ENCODE assay signal across 8 mouse cellular contexts in the genomic region with DNA sequence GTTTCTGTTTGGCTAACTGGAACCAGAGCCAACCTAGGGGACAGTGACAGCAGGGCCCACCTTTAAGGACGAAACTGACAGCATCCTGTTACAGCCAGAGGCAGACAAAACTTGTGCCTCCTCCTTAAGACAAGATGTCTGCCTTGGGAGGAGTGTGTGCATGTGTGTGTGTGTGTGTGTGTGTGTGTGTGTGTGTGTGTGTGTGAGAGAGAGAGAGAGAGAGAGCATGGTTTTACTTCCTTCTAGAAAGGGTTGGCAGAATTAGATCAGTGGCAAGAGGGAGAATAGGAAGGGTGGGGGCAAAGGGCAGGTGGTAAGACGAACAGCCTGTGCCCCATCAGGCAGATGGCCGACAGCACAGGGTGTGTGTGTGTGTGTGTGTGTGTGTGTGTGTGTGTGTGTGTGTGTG. TPM values are rescaled to one million over a fixed set of nuclear protein-coding genes. Genes with fewer than 3 reads are reported as not detected.
DNase-seq lines count a peak whose midpoint lies in the region; ATAC-seq and TF ChIP-seq lines count a peak whose summit lies in the region.

No protein-coding gene starts in this region.

- H3K27me3 ChIP-seq in kidney, embryonic 14.5 days (ENCODE audit: control insufficient read depth, insufficient read depth, low read length), result no peaks in the 10 kb centered on the region
- H3K27me3 ChIP-seq in intestine, embryonic 14.5 days (replicated peaks; ENCODE audit: control insufficient read depth, insufficient read depth, low read length), result no peaks in the 10 kb centered on the region
- no peaks in the 10 kb centered on the region for H3K27me3 ChIP-seq in midbrain, embryonic 11.5 days (ENCODE audit: control insufficient read depth, insufficient read depth, low read length)

- H3K9ac ChIP-seq in kidney, embryonic 14.5 days (ENCODE audit: low read depth, low read length), result peak overlapping the region; percentile 44; the same call in 1 of the 2 replicates
- 0 out of 2 replicates have a peak overlapping the region, but pooled peaks have one; percentile 11 for H3K9ac ChIP-seq in intestine, embryonic 14.5 days (ENCODE audit: low read length)
- peak overlapping the region; percentile 32 for H3K9ac ChIP-seq in midbrain, embryonic 11.5 days (ENCODE audit: low read length)

- H3K4me3 ChIP-seq in kidney, embryonic 14.5 days (ENCODE audit: low read length), result no peak overlapping the region
- H3K4me3 ChIP-seq in cortical plate, adult 2 months (ENCODE audit: insufficient read depth, low read length), result no peak overlapping the region
- no peak overlapping the region for H3K4me3 ChIP-seq in intestine, embryonic 14.5 days (ENCODE audit: low read depth, low read length)
- H3K4me3 ChIP-seq in midbrain, embryonic 11.5 days (ENCODE audit: low read depth, low read length), result no peak overlapping the region

- no peaks in the 10 kb centered on the region for H3K9me3 ChIP-seq in kidney, embryonic 14.5 days (ENCODE audit: control insufficient read depth, low read length)
- H3K9me3 ChIP-seq in intestine, embryonic 14.5 days (ENCODE audit: control insufficient read depth, low read length), result no peaks in the 10 kb centered on the region
- H3K9me3 ChIP-seq in midbrain, embryonic 11.5 days (ENCODE audit: control insufficient read depth, low read length), result no peaks in the 10 kb centered on the region

- WGBS in kidney, embryonic 14.5 days, result 4% methylated on average over 3 of the region's 3 CpGs
- 10% methylated on average over 3 of the region's 3 CpGs for WGBS in intestine, embryonic 14.5 days
- WGBS in midbrain, embryonic 11.5 days, result 31% methylated on average over 3 of the region's 3 CpGs

- no peak for TF ChIP-seq CTCF in cortical plate, adult 2 months (IDR thresholded peaks at IDR 0.05; ENCODE audit: extremely low read depth, insufficient read depth, low read length)

- H3K4me1 ChIP-seq in kidney, embryonic 14.5 days (ENCODE audit: control insufficient read depth, insufficient read depth, low read length), result peaks cover 48% of the 10 kb centered on the region
- peaks cover 19% of the 10 kb centered on the region for H3K4me1 ChIP-seq in cortical plate, adult 2 months (ENCODE audit: control insufficient read depth, insufficient read depth, low read length)
- H3K4me1 ChIP-seq in intestine, embryonic 14.5 days (replicated peaks; ENCODE audit: control insufficient read depth, insufficient read depth, low read length), result peaks cover 54% of the 10 kb centered on the region
- H3K4me1 ChIP-seq in midbrain, embryonic 11.5 days (ENCODE audit: control insufficient read depth, insufficient read depth, low read length), result peaks cover 56% of the 10 kb centered on the region

- no peak overlapping the region for H3K4me2 ChIP-seq in kidney, embryonic 14.5 days (replicated peaks; ENCODE audit: low read depth, low read length)
- 0 out of 2 replicates have a peak overlapping the region, but pooled peaks have one; percentile 5 for H3K4me2 ChIP-seq in intestine, embryonic 14.5 days (ENCODE audit: low read length)
- no peak overlapping the region for H3K4me2 ChIP-seq in midbrain, embryonic 11.5 days

- TF ChIP-seq POLR2A in cortical plate, adult 2 months (IDR thresholded peaks at IDR 0.05; ENCODE audit: extremely low read depth, insufficient read depth, low read length), result no peak

- DNase-seq in kidney, adult 11 months, result no peak
- DNase-seq in intestine, embryonic 14.5 days (ENCODE audit: low spot score), result no peak
- DNase-seq in midbrain, embryonic 11.5 days (ENCODE audit: low spot score, missing footprints), result no peak
- DNase-seq in adrenal gland, postnatal 10 days, result no peak
- no peak for DNase-seq in gastrocnemius, postnatal 36 days
- DNase-seq in adrenal gland, adult (ENCODE audit: inconsistent age in 2 of 2, low spot score in 1 of 2), result no peak

- intact Hi-C loops in gastrocnemius, postnatal 36 days (cut with DNase I), result loop anchor here (2.0 kb wide), 1 partner anchor 36 kb away; no protein-coding TSS in a partner anchor

- no peak for ATAC-seq in kidney, embryonic 14.5 days (ENCODE audit: low FRiP score, low TSS enrichment)
- no peak for ATAC-seq in intestine, embryonic 14.5 days (replicated peaks; ENCODE audit: low FRiP score, low TSS enrichment, low read depth)
- no peak for ATAC-seq in midbrain, embryonic 11.5 days (ENCODE audit: low FRiP score)

- H3K27ac ChIP-seq in kidney, embryonic 14.5 days (ENCODE audit: low read depth, low read length), result peak overlapping the region; percentile 100
- H3K27ac ChIP-seq in cortical plate, adult 2 months (ENCODE audit: insufficient read depth, low read length), result peak overlapping the region; percentile 84
- H3K27ac ChIP-seq in intestine, embryonic 14.5 days (ENCODE audit: low read depth), result peak overlapping the region; percentile 100
- peak overlapping the region; percentile 100 for H3K27ac ChIP-seq in midbrain, embryonic 11.5 days (ENCODE audit: low read depth, low read length)

- H3K36me3 ChIP-seq in kidney, embryonic 14.5 days (ENCODE audit: control insufficient read depth, insufficient read depth, low read length), result no peaks in the 10 kb centered on the region
- no peaks in the 10 kb centered on the region for H3K36me3 ChIP-seq in intestine, embryonic 14.5 days (ENCODE audit: control insufficient read depth, insufficient read depth, low read length)
- H3K36me3 ChIP-seq in midbrain, embryonic 11.5 days (ENCODE audit: control insufficient read depth, insufficient read depth, low read length), result no peaks in the 10 kb centered on the region

RNA-seq across cellular contexts. Expression of a gene that starts 10.0 kb away (rescaled TPM):
- 44.3 and 61.1 TPM in 2 replicates for polyA plus RNA-seq in kidney, embryonic 14.5 days (2014; fragmentation: Nextera tagmentation; extraction: Ambion mirVana)
- 90.5 and 106 TPM in 2 replicates for polyA plus RNA-seq in cortical plate, adult 2 months (2012; rRNA removed)
- 49.2 and 53.6 TPM in 2 replicates for polyA plus RNA-seq in intestine, embryonic 14.5 days (2014; fragmentation: Nextera tagmentation; extraction: Ambion mirVana)
- 43.1 and 45.6 TPM in 2 replicates for polyA plus RNA-seq in midbrain, embryonic 11.5 days (2014; fragmentation: Nextera tagmentation; extraction: Ambion mirVana)
- 10 to 100 TPM; 39.8 to 57.2 TPM for total RNA-seq in adrenal gland, postnatal 10 days (2021)
- 10 to 100 TPM; 12.7 to 17.3 TPM for total RNA-seq in gastrocnemius, postnatal 36 days (2021)
